Mouse (Mus musculus) CH12.LX (cell line): Measurements from ENCODE around the gene Pde1c. TPM values are rescaled to one million over a fixed set of nuclear protein-coding genes. Genes with fewer than 3 reads are reported as not detected.

Experiments used
- DNase-seq: peaks from one replicate; pipeline ENCODE4 v3.0.0-alpha.2; 2013; ENCODE audit errors: extremely low read depth
- H3K27ac ChIP-seq: 2 replicates; pipeline ENCODE4 v1.5.1; 2012; ENCODE audit warnings: low read depth, mild to moderate bottlenecking, control low read depth, moderate library complexity; ENCODE audit not compliant: insufficient read depth
- H3K27me3 ChIP-seq: replicated peaks from 2 replicates; pipeline ENCODE3; 2012; ENCODE audit warnings: inconsistent platforms
- H3K36me3 ChIP-seq, 2 experiments: replicated peaks in 1 of 2; 2 replicates each; pipeline versions ENCODE3 to v1.6.1; 2012; ENCODE audit warnings: inconsistent platforms in 1 of 2, low read length in 1 of 2, mild to moderate bottlenecking in 1 of 2, mixed read lengths in 1 of 2, moderate library complexity in 1 of 2; ENCODE audit not compliant: control insufficient read depth in 1 of 2, insufficient read depth in 1 of 2
- H3K4me1 ChIP-seq, 2 experiments: 2 replicates each; pipeline ENCODE4 v1.6.1; 2012; ENCODE audit warnings: inconsistent platforms in 1 of 2, moderate library complexity in 1 of 2; ENCODE audit not compliant: insufficient read depth in 2 of 2, control insufficient read depth in 1 of 2
- H3K4me2 ChIP-seq: 2 replicates; pipeline ENCODE4 v1.6.1; 2012; ENCODE audit warnings: low read depth, mild to moderate bottlenecking, control low read depth; ENCODE audit not compliant: poor library complexity, insufficient read depth, severe bottlenecking
- H3K4me3 ChIP-seq, 3 experiments: fragments of 150-350 bp in 1 of 3; sonication (generic) in 1 of 3; replicated peaks in 1 of 3; 2 replicates each; pipeline versions ENCODE3 to v1.5.1; 2011 to 2012; ENCODE audit warnings: low read depth in 2 of 3, low read length in 2 of 3, mild to moderate bottlenecking in 2 of 3, moderate library complexity in 2 of 3, control low read depth in 1 of 3, improper control_type of control experiment in 1 of 3, inconsistent platforms in 1 of 3, mixed read lengths in 1 of 3; ENCODE audit not compliant: poor library complexity in 1 of 3
- H3K79me2 ChIP-seq: replicated peaks from 2 replicates; pipeline ENCODE4 v1.6.1; 2012; ENCODE audit warnings: mild to moderate bottlenecking, moderate library complexity; ENCODE audit not compliant: control insufficient read depth, poor library complexity, insufficient read depth, severe bottlenecking; ENCODE audit errors: extremely low read depth
- H3K9ac ChIP-seq: 2 replicates; pipeline ENCODE4 v1.6.1; 2012; ENCODE audit warnings: low read depth, mild to moderate bottlenecking, control low read depth, moderate library complexity; ENCODE audit not compliant: insufficient read depth
- H3K9me3 ChIP-seq: replicated peaks from 2 replicates; pipeline ENCODE3; 2012; ENCODE audit warnings: low read length, inconsistent platforms, mixed read lengths
- BHLHE40 ChIP-seq: IDR thresholded peaks from 2 replicates; pipeline ENCODE4 v1.6.1; 2011; ENCODE audit warnings: mild to moderate bottlenecking, low read depth, low read length, improper control_type of control experiment
- CHD2 ChIP-seq: IDR thresholded peaks from 2 replicates; pipeline ENCODE4 v1.6.1; 2011; ENCODE audit warnings: low read length, improper control_type of control experiment
- EP300 ChIP-seq: IDR thresholded peaks from 2 replicates; pipeline ENCODE4 v1.6.1; 2011; ENCODE audit warnings: low read length, improper control_type of control experiment
- ETS1 ChIP-seq: conservative IDR thresholded peaks from 2 replicates; pipeline ENCODE4 v1.6.1; 2012; ENCODE audit warnings: low read depth, mild to moderate bottlenecking, inconsistent platforms, low read length, improper control_type of control experiment, moderate library complexity
- HCFC1 ChIP-seq: IDR thresholded peaks from 2 replicates; pipeline ENCODE4 v1.6.1; 2012; ENCODE audit warnings: low read depth, mild to moderate bottlenecking, inconsistent platforms, low read length, improper control_type of control experiment
- IRF4 ChIP-seq: IDR thresholded peaks from 2 replicates; pipeline ENCODE4 v1.6.1; 2014; ENCODE audit warnings: low read depth, mild to moderate bottlenecking, inconsistent platforms, low read length, improper control_type of control experiment
- JUN ChIP-seq: IDR thresholded peaks from 2 replicates; pipeline ENCODE4 v1.6.1; 2011; ENCODE audit warnings: low read depth, mild to moderate bottlenecking, low read length, improper control_type of control experiment, moderate library complexity; ENCODE audit not compliant: insufficient read depth
- MAFK ChIP-seq: IDR thresholded peaks from 2 replicates; pipeline ENCODE4 v1.6.1; 2011; ENCODE audit warnings: low read length, improper control_type of control experiment; ENCODE audit not compliant: insufficient replicate concordance
- MAX ChIP-seq: IDR thresholded peaks from 2 replicates; pipeline ENCODE4 v1.6.1; 2011; ENCODE audit warnings: low read length, improper control_type of control experiment
- MAZ ChIP-seq: IDR thresholded peaks from 2 replicates; pipeline ENCODE4 v1.6.1; 2012; ENCODE audit warnings: low read depth, mild to moderate bottlenecking, inconsistent platforms, low read length, improper control_type of control experiment, moderate library complexity
- MXI1 ChIP-seq: IDR thresholded peaks from 2 replicates; pipeline ENCODE4 v1.6.1; 2011; ENCODE audit warnings: mild to moderate bottlenecking, low read depth, low read length, improper control_type of control experiment
- NRF1 ChIP-seq: IDR thresholded peaks from 2 replicates; pipeline ENCODE4 v1.6.1; 2014; ENCODE audit warnings: low read depth, mild to moderate bottlenecking, inconsistent platforms, low read length, improper control_type of control experiment, moderate library complexity
- PAX5 ChIP-seq: IDR thresholded peaks from 2 replicates; pipeline ENCODE4 v1.6.1; 2012; ENCODE audit warnings: low read length, inconsistent platforms, mixed read lengths
- RCOR1 ChIP-seq: conservative IDR thresholded peaks from 2 replicates; pipeline ENCODE4 v1.6.1; 2012; ENCODE audit warnings: low read depth, mild to moderate bottlenecking, inconsistent platforms, low read length, improper control_type of control experiment
- TCF12 ChIP-seq: IDR thresholded peaks from 2 replicates; pipeline ENCODE4 v1.6.1; 2014; ENCODE audit warnings: low read depth, mild to moderate bottlenecking, inconsistent platforms, low read length, improper control_type of control experiment
- UBTF ChIP-seq: IDR thresholded peaks from 2 replicates; pipeline ENCODE4 v1.6.1; 2012; ENCODE audit warnings: low read depth, mild to moderate bottlenecking, inconsistent platforms, low read length, improper control_type of control experiment, moderate library complexity
- USF2 ChIP-seq: conservative IDR thresholded peaks from 2 replicates; pipeline ENCODE4 v1.6.1; 2011; ENCODE audit warnings: low read depth, low read length, improper control_type of control experiment
- ZKSCAN1 ChIP-seq: IDR thresholded peaks from 2 replicates; pipeline ENCODE4 v1.6.1; 2012; ENCODE audit warnings: low read depth, inconsistent platforms, low read length, improper control_type of control experiment, borderline replicate concordance
- ZNF384 ChIP-seq: IDR thresholded peaks from 2 replicates; pipeline ENCODE4 v1.6.1; 2012; ENCODE audit warnings: low read depth, low read length, improper control_type of control experiment, inconsistent platforms
- dilution Hi-C: fragments of 300-500 bp; cut with MboI; formaldehyde crosslinking; loops from 2 replicates; pipeline ENCODE4 v1.14.3; 2020; ENCODE audit warnings: low sequenced_read_pairs; ENCODE audit not compliant: extremely low pct_unique_long_range_greater_than_20kb, extremely low pct_ligation_motif_present
- in situ Hi-C: fragments of 300-500 bp; cut with MboI; formaldehyde crosslinking; loops from 3 replicates; pipeline ENCODE4 v1.14.3; 2019; ENCODE audit warnings: low sequenced_read_pairs, low pct_ligation_motif_present, low pct_unique_long_range_greater_than_20kb, mixed read lengths
- polyA plus RNA-seq: library from polyadenylated mRNA; unstranded; fragments of >175 nt; gene quantifications from 2 replicates; pipeline ENCODE4 v1.2.1, GENCODE M21; 2012; ENCODE audit warnings: low read depth; ENCODE audit not compliant: insufficient read length
- total RNA-seq, 2 experiments: library from RNA; depleted of rRNA; stranded (reverse); fragments of 300-350 nt in 1 of 2; fragments of >200 nt in 1 of 2; gene quantifications; 2 replicates each; pipeline ENCODE4 v1.2.3; 2012 to 2014

Gene Pde1c
- total and polyA plus RNA-seq, 3 experiments, result 2.3 to 3.8 (median 2.4) TPM

DNA sequence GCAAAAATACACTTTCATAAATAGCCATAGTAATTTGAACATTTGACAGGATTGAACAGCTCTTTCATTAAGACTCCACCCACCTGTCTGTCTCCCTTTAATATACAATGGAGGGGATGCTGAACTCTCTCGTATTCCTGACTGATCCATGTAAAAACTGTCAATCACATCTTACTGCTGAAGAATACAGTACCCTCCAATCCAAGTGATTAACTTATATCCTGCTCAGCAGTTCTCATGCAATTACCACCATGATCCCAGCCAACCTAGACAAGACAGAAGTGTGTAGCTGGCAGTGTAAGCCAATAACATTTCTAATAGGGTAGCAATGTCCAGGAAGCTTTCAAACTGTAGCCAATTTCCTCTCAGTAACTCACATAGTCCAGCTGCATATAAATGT is 226.9 kb downstream of the Pde1c start:
- in situ Hi-C loops (no loop called here), dilution Hi-C loops (no loop called here)
- no peaks in the 10 kb centered on the region for H3K9me3 ChIP-seq
- H3K9ac ChIP-seq, result no peak overlapping the region
- no peak for DNase-seq
- H3K4me2 ChIP-seq, result no peak overlapping the region
- H3K4me1 ChIP-seq, result peaks cover 2 to 24% of the 10 kb centered on the region in 2 experiments; a peak in 2 of 4 replicates
- H3K79me2 ChIP-seq, result no peaks in the 10 kb centered on the region
- peaks cover 0 to 7% of the 10 kb centered on the region in 2 experiments for H3K36me3 ChIP-seq
- H3K4me3 ChIP-seq, result no peak overlapping the region
- no peaks in the 10 kb centered on the region for H3K27me3 ChIP-seq
- TF ChIP-seq MAX (no peak), UBTF (no peak), HCFC1 (no peak), IRF4 (no peak), MXI1 (no peak), RCOR1 (no peak), MAFK (no peak), PAX5 (no peak), EP300 (no peak), ZNF384 (no peak), ETS1 (no peak), CHD2 (no peak), MAZ (no peak), TCF12 (no peak), ZKSCAN1 (no peak)
- no peak overlapping the region for H3K27ac ChIP-seq

- Histone ChIP-seq H3K4me3 (no peak overlapping the region), H3K79me2 (no peaks in the 10 kb centered on the region), H3K9me3 (no peaks in the 10 kb centered on the region), H3K4me1 (peaks cover 5% of the 10 kb centered on the region in 2 experiments; a peak in 1 of 4 replicates), H3K36me3 (no peaks in the 10 kb centered on the region), H3K4me2 (no peak overlapping the region), H3K27me3 (no peaks in the 10 kb centered on the region), H3K9ac (no peak overlapping the region; the same call in 1 of the 2 replicates)
- dilution Hi-C loops, result no loop called here
- in situ Hi-C loops, result no loop called here
- DNase-seq, result no peak
- TF ChIP-seq BHLHE40 (peak; percentile 51), USF2 (0 out of 2 replicates have a peak, but pooled peaks have one; percentile 27), NRF1 (no peak), ZNF384 (peak; percentile 52), JUN (no peak), MXI1 (no peak), CHD2 (no peak)
- TF ChIP-seq, all 38 proteins: peak for 3
- H3K27ac ChIP-seq, result no peak overlapping the region
Measured at GRCm38 (mm10) chr6:56335811-56336446, 233.0 kb downstream of the Pde1c start.
